Mouse (Mus musculus): Measurements from ENCODE around the gene Slc8a3.

Slc8a3 gene

DNA sequence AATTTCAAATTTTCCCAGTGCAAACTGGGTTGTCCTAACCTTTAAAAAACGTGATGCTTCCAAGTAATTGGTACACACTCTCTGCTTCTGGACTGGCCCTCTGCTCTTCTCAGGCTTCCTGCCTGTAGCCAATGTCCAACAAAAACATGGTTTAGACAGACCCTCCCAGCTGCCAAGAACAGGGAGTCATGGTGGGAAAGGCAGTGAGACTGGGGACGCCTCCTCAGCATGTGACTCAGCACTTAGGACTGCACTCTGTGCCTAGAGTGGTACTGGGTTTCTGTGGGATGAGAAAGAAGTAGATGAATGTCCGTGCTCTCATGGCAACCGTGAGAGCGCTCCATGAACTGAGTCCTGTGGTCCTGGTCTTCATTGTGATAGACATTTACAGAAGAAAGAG is 182.1 kb downstream of the Slc8a3 start:
- in situ Hi-C loops (cut with MboI; ENCODE audit: unreplicated experiment in 2 of 2): no loop called here

DNA sequence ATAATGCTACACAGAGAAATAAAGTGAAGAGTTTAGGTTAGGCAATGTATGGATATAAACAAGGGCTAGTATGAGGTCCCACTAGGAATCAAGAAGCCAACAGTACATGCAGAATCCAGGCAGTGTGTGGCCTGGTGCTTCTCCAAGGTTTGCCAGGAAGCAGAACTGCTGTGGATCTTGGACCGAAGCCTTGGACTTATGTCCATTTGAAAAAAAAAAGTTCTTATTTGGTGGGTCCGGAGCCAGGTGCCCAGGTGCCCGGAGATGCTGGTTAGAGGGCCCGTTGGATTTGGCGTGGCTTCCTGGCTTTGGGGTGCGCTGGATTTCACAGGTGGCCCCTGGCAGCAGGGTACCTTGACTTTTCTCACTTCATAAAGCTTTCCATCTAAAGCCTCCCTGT is 185.0 kb downstream of the Slc8a3 start:
- in situ Hi-C loops (cut with MboI; ENCODE audit: unreplicated experiment in 2 of 2): no loop called here
